Mouse (Mus musculus): ENCODE results near the gene Hcrt.

- no peak for TF ChIP-seq EP300 (IDR thresholded peaks at IDR 0.05; ENCODE audit: low read depth)
- no peak for TF ChIP-seq CTCF (IDR thresholded peaks at IDR 0.05; ENCODE audit: low read depth)
Observed at GRCm38 (mm10) chr11:100796585-100796984, 33.9 kb upstream of the Hcrt start.
